Mouse (Mus musculus): ENCODE data around the gene Adamtsl3. TPM values are rescaled to one million over a fixed set of nuclear protein-coding genes. Genes with fewer than 3 reads are reported as not detected.

Adamtsl3 gene
- total RNA-seq, 2 experiments from 2014 or later = 2.4 to 2.6 TPM

GRCm38 (mm10) chr7:82497064-82497463 is 161.6 kb downstream of the Adamtsl3 start:
- DNase-seq (ENCODE audit: low spot score in 2 of 2) = no peak

GRCm38 (mm10) chr7:82501306-82501705 is 165.8 kb downstream of the Adamtsl3 start:
- DNase-seq (ENCODE audit: low spot score in 2 of 2) = no peak

- DNase-seq (ENCODE audit: low spot score in 2 of 2) = no peak
These were observed 167.0 kb downstream of the Adamtsl3 start for GRCm38 (mm10) chr7:82502511-82502910.

- peak; percentile 72 to 73 for DNase-seq (ENCODE audit: low spot score in 2 of 2)
These were observed 168.6 kb downstream of the Adamtsl3 start for GRCm38 (mm10) chr7:82504101-82504500.

DNA sequence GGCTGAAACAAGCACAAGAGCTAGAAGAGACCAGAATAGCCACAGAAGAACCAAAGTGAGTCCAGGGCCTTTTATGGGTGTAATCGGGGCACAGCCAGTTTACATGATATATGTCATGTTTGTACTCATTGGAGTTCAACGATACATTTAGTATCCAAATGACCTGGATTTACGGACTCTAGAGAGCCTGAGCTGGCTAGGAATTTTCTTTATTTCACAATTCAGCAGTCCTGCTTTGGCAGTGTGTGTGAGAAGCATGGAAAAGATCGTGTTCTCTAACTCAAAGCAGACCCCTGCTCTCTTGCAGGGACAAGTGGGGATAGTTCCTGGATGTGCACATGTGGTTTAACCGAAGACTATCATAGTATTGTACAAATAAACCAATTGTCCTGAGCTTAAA is 195.1 kb downstream of the Adamtsl3 start:
- no peak for DNase-seq (ENCODE audit: low spot score in 2 of 2)

DNA sequence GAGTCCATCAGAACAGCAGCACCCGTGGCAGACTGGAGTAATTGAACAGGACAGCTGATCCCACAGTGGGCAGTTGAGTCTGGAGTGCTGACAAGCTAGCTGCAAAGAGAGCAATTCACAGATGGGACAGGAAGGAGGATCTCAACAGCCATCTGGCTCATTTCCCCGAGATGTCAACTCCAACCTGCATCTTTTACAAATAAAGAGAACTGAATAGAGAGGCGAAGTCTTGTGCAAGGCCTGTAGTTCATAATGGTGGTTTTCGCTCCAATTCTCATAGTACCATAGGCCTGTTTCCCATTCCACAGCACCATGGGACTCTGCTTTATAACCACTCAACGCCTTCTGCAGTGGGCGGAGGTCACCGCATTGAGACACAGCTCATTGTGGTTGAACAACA is 195.9 kb downstream of the Adamtsl3 start:
- DNase-seq (ENCODE audit: low spot score in 2 of 2) = no peak

GRCm38 (mm10) chr7:82533188-82533587 is 197.7 kb downstream of the Adamtsl3 start:
- DNase-seq (ENCODE audit: low spot score in 2 of 2) = no peak

DNA sequence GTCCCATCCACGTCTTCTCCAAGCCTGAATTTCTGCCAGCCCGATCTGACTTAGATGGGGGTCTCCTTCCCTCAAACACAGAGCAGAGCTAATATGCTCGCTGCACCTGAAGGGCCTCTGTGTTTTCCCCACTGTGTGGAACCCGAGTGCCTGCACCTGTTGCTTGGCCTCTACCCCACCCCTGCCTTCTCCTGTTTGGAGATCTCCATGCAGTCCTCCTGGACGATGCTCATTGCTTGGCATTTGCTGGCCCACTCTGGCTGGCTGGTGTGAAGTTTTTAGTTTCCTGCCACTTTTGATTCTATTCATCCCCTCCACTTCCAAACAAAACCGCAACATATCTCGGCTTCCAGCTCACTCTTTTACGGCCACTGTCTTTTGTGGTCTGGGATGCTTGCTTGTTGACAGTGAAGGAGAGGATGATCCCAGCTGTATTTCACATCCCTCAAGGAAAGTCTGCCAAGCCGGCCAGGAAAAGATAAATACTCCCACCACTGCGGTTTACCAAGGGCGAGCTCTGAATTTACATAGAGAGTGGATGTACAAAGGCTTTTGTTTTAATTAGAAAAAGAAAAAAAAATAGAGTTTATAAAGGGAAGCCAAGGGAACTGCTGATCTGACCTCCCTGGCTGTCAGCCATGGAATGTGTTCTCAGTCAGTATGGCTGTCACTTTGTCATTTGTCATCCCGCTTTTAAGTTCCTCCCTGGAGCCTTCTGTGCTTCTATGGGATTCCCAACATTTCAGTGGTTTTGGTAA is 198.4 kb downstream of the Adamtsl3 start:
- DNase-seq (ENCODE audit: low spot score in 2 of 2) = no peak

- no peak for DNase-seq (ENCODE audit: low spot score in 2 of 2)
These were observed 209.0 kb downstream of the Adamtsl3 start for GRCm38 (mm10) chr7:82544390-82544919.

GRCm38 (mm10) chr7:82552005-82552404 is 216.5 kb downstream of the Adamtsl3 start:
- no peak for DNase-seq (ENCODE audit: low spot score in 2 of 2)

DNA sequence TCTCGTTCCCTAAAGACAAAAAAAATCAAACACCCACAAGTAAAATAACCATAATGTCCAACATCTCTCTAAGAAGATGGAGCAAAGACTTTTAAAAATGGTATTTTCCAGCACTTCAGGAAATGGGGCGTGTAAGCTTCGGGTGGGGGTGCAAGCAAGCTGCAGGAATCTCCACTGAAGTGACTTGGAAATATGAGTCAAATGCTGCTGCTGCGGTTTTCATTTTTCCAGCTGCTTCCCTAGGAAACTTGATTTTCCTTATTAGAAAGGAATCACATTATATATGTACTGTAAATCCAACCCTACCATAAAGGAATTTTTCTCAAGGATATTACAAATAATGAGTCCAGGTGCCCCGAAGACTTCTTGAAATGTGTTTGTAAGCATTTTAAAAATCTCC is 220.3 kb downstream of the Adamtsl3 start:
- DNase-seq (ENCODE audit: low spot score in 2 of 2) = no peak

GRCm38 (mm10) chr7:82556417-82556816 is 220.9 kb downstream of the Adamtsl3 start:
- no peak for DNase-seq (ENCODE audit: low spot score in 2 of 2)

DNA sequence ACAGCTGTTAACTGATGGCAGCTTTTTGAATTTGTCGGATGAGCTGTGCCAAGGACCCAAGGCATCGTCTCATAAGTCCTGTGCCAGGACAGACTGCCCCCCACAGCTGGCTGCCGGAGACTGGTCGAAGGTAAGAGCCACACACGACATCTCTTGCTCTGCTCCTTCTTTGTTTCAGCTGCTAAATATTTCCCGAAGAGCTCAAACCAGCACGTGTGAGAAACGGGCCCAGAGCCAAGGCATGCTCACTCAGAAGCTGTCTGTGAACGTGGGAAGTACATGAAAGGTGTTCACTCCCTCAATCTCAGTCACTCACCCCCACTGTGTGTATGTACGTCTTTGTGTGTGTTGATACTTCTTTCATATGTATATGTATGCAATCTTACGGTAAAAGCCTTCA is 221.6 kb downstream of the Adamtsl3 start:
- DNase-seq (ENCODE audit: low spot score in 2 of 2) = no peak

- DNase-seq (ENCODE audit: low spot score in 2 of 2) = no peak
These were observed 231.2 kb downstream of the Adamtsl3 start for GRCm38 (mm10) chr7:82566688-82567087.

GRCm38 (mm10) chr7:82567811-82568210 is 232.3 kb downstream of the Adamtsl3 start:
- DNase-seq (ENCODE audit: low spot score in 2 of 2) = no peak

DNA sequence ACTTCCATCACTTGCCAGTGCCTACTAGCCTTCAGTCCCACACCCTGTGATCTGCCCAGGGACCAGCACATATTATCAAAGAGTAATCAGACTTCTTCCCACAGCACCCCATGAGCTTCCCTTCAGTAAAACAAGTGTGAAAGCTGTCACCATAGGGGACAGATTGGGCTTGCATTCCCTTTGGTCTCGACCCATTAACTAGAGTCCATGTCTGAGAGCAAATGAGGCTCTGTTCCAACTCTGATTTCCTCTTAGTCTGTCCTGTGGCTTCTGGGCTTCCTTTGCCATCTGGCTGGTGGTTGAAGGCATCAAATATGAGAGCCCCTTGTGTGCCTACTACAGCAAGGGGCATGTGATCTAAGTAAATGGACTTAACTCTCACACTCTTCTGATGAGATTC is 237.5 kb downstream of the Adamtsl3 start:
- DNase-seq (ENCODE audit: low spot score in 2 of 2) = no peak

DNA sequence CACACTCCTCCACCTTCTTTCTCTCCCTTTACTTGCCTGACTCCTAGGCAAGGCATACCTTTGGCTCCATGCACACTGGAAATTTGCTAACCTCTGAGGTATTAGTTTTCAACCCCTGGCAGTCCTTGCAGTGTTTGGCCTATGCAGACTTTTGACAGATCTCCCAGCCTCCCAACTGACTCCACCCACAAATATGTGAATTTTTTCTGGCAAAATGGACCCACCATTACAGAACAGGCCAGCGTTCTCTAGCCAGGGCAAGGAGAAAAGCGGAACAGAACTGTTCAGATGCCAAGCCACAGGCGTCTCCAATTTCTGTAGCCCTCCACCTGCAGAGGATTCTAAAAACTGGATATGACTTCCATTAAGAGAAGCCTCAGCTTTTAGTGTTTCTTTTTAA is 244.5 kb downstream of the Adamtsl3 start:
- no peak for DNase-seq (ENCODE audit: low spot score in 2 of 2)

- peak in 1 of 2 experiments; percentile 15 for DNase-seq (ENCODE audit: low spot score in 2 of 2)
These were observed 246.3 kb downstream of the Adamtsl3 start for GRCm38 (mm10) chr7:82581802-82582201.

DNA sequence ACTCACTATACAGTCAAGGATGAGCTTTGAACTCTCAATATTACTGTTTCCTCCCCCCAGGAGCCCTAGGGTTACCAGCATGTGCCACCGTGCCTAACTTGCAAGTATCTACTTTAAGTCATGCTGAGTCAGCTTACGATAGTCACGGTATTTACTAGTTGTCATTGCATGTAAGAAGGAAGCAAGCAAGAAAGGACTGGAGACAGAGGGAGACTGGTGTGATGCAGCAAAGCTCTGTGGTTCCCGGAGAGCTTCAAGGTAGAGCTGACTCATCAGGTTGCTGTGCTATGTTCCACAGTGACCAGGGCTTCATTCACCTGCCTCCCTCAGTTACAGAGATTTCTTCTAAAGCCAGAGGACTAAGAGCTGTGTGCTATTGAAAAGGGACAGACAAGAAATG is 247.0 kb downstream of the Adamtsl3 start:
- DNase-seq (ENCODE audit: low spot score in 2 of 2) = no peak

DNA sequence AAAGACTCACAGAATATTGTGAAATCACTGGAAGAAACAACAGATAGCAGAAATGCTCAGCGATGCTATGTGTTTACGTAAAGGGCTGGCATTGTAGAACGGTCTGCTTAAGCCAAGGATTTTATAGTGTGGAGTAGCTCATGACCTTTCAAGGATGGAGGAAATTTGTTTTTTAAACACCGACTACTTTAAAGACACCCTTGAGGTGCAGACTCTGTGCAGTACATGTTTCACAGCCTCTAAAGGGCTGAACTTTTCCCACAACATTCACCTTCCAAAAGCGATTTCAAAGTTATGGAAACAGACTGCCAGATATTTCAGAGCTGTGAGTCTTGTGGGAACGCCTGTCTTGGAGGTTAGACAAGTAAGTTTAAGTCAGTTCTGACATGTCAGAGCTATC is 255.4 kb downstream of the Adamtsl3 start:
- no peak for DNase-seq (ENCODE audit: low spot score in 2 of 2)

GRCm38 (mm10) chr7:82602008-82602407 is 266.5 kb downstream of the Adamtsl3 start:
- no peak for DNase-seq (ENCODE audit: low spot score in 2 of 2)

DNA sequence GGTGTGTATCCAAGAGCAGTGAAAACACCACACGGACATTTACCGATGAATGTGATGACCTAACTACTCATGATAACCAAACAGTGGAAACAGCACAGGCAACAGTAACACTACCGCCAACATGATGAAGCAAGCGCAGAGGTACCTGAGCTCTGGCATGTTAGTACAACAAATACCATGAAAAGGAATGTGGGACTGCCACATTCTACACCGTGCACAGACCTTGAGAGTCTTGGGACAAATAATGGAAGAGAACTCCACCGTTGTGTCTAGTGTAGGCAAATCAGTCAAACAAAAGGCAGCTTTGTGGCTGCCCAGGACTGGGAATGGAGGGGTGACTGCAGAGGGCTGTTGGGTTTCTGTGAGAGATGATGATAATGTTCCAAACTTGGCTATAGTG is 269.9 kb downstream of the Adamtsl3 start:
- no peak for DNase-seq (ENCODE audit: low spot score in 2 of 2)

GRCm38 (mm10) chr7:82609629-82610028 is 274.1 kb downstream of the Adamtsl3 start:
- peak; percentile 13 to 35 for DNase-seq (ENCODE audit: low spot score in 2 of 2)

Data from layer of hippocampus, postnatal 10 days (tissue).